ENCODE assay signal across 11 mouse cellular contexts in genomic region chr7:72592110-72592509, GRCm38 (mm10).
A peak's percentile ranks its signal among the peaks of the same experiment; 100 is the strongest.
DNase-seq lines count a peak whose midpoint lies in the region; ATAC-seq lines count a peak whose summit lies in the region.
"Had no signal": no experiment of that assay in that cellular context is flagged by ENCODE, and none has a peak within 500 bp of the region (broad histone marks: within the 10 kb centered on the region; RNA-seq: fewer than 3 reads in every experiment).

No protein-coding gene starts in this region.

- no peak overlapping the region for H3K4me3 ChIP-seq in neural tube, embryonic 11.5 days (ENCODE audit: low read depth, low read length)
- no peak overlapping the region for H3K4me3 ChIP-seq in hindbrain, embryonic 12.5 days
- H3K4me3 ChIP-seq in heart, embryonic 12.5 days, result no peak overlapping the region

- peak; percentile 64 for ATAC-seq in frontal cortex, adult (ENCODE audit: low TSS enrichment)
- no peak for ATAC-seq in neural tube, embryonic 11.5 days (ENCODE audit: insufficient read depth, low FRiP score, low TSS enrichment)
- peak; percentile 74; the same call in 1 of the 2 replicates for ATAC-seq in hindbrain, embryonic 12.5 days (ENCODE audit: low FRiP score)
- no peak for ATAC-seq in heart, embryonic 12.5 days (ENCODE audit: insufficient number of reproducible peaks, low FRiP score)

- no peak overlapping the region for H3K4me2 ChIP-seq in neural tube, embryonic 11.5 days (ENCODE audit: low read depth)
- no peak overlapping the region for H3K4me2 ChIP-seq in hindbrain, embryonic 12.5 days (replicated peaks)
- no peak overlapping the region for H3K4me2 ChIP-seq in heart, embryonic 12.5 days

- H3K9me3 ChIP-seq in neural tube, embryonic 11.5 days (ENCODE audit: control insufficient read depth, low read length), result no peaks in the 10 kb centered on the region
- no peaks in the 10 kb centered on the region for H3K9me3 ChIP-seq in hindbrain, embryonic 12.5 days (replicated peaks)
- no peaks in the 10 kb centered on the region for H3K9me3 ChIP-seq in heart, embryonic 12.5 days (replicated peaks)

- 76% methylated on average over 6 of the region's 6 CpGs for WGBS in neural tube, embryonic 11.5 days
- WGBS in hindbrain, embryonic 12.5 days, result 61% methylated on average over 6 of the region's 6 CpGs
- 80% methylated on average over 6 of the region's 6 CpGs for WGBS in heart, embryonic 12.5 days

- DNase-seq in frontal cortex, postnatal 14 days (ENCODE audit: low spot score in 2 of 2), result no peak
- peak; percentile 13 for DNase-seq in neural tube, embryonic 11.5 days (ENCODE audit: low spot score)
- no peak for DNase-seq in neural tube, embryonic 10.5 days (ENCODE audit: extremely low spot score, low spot score)
- DNase-seq in right cerebral cortex, postnatal 36 days (ENCODE audit: low spot score in 2 of 2), result peak; percentile 26 to 46
- DNase-seq in thymus, postnatal 25 days, result no peak
- DNase-seq: B cell, adult 2 months; heart, postnatal 36 days; kidney, postnatal 10 days had no signal

- H3K4me1 ChIP-seq in neural tube, embryonic 11.5 days (ENCODE audit: control insufficient read depth, insufficient read depth, low read length), result no peaks in the 10 kb centered on the region
- no peaks in the 10 kb centered on the region for H3K4me1 ChIP-seq in hindbrain, embryonic 12.5 days
- no peaks in the 10 kb centered on the region for H3K4me1 ChIP-seq in heart, embryonic 12.5 days (replicated peaks)

- H3K27me3 ChIP-seq in neural tube, embryonic 11.5 days (ENCODE audit: control insufficient read depth, insufficient read depth, low read length), result no peaks in the 10 kb centered on the region
- no peaks in the 10 kb centered on the region for H3K27me3 ChIP-seq in hindbrain, embryonic 12.5 days
- no peaks in the 10 kb centered on the region for H3K27me3 ChIP-seq in heart, embryonic 12.5 days (replicated peaks)

- H3K27ac ChIP-seq in neural tube, embryonic 11.5 days (ENCODE audit: low read depth, low read length), result no peak overlapping the region
- H3K27ac ChIP-seq in hindbrain, embryonic 12.5 days, result no peak overlapping the region
- H3K27ac ChIP-seq in heart, embryonic 12.5 days (ENCODE audit: poor library complexity, severe bottlenecking), result no peak overlapping the region

- H3K36me3 ChIP-seq in neural tube, embryonic 11.5 days (ENCODE audit: control insufficient read depth, insufficient read depth, low read length), result no peaks in the 10 kb centered on the region
- H3K36me3 ChIP-seq in hindbrain, embryonic 12.5 days, result no peaks in the 10 kb centered on the region
- no peaks in the 10 kb centered on the region for H3K36me3 ChIP-seq in heart, embryonic 12.5 days

- H3K9ac ChIP-seq in neural tube, embryonic 11.5 days (ENCODE audit: low read length), result no peak overlapping the region
- H3K9ac ChIP-seq in hindbrain, embryonic 12.5 days, result no peak overlapping the region
- no peak overlapping the region for H3K9ac ChIP-seq in heart, embryonic 12.5 days

Comparison
In these comparisons a context has a peak if more than half of its experiments do, and no peak if none do; other contexts are left out.
1. DNase-seq: peak in neural tube, embryonic 11.5 days (single experiment) and right cerebral cortex, postnatal 36 days (2 of 2); none in frontal cortex, postnatal 14 days (0 of 2), neural tube, embryonic 10.5 days (single experiment) and thymus, postnatal 25 days (single experiment).
2. ATAC-seq: peak in frontal cortex, adult (single experiment) and hindbrain, embryonic 12.5 days (single experiment); none in neural tube, embryonic 11.5 days (single experiment) and heart, embryonic 12.5 days (single experiment).